Mouse (Mus musculus): ENCODE measurements around the gene Kcnk18. TPM values are rescaled to one million over a fixed set of nuclear protein-coding genes. Genes with fewer than 3 reads are reported as not detected.
A peak's percentile ranks its signal among the peaks of the same experiment; 100 is the strongest.

The Kcnk18 gene
- polyA plus RNA-seq, 1 experiment from 2014 or later: not detected

DNA sequence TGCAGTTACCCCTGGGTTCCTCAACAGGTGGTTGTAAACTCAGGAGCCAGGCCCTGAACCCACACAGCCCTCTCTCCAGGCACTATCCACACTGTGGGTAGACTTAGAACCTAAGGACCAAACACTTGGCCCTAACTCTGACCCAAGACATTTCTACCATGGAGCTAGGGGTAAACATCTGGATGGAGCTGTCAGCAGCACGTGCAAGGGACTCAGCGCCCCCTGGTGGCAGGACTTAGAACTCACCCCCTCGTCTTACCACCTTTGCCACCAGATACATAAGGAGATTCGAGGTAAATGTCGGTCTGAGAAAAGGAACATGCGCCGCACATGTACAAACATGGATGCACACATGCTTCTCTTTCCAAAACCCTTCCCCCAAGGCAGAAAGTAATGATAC lies 20.9 kb upstream of the Kcnk18 start:
- ATAC-seq (ENCODE audit: low FRiP score, low TSS enrichment) (no peak), DNase-seq (peak; percentile 57)
- Histone ChIP-seq H3K36me3 (ENCODE audit: control insufficient read depth, insufficient read depth, low read length) (no peaks in the 10 kb centered on the region), H3K9me3 (ENCODE audit: control insufficient read depth, low read length) (no peaks in the 10 kb centered on the region), H3K27me3 (ENCODE audit: control insufficient read depth, insufficient read depth, low read length) (peaks cover 48% of the 10 kb centered on the region), H3K4me3 (replicated peaks; ENCODE audit: low read depth, low read length) (no peak overlapping the region), H3K4me1 (ENCODE audit: control insufficient read depth, insufficient read depth, low read length) (no peaks in the 10 kb centered on the region), H3K27ac (replicated peaks; ENCODE audit: low read depth, low read length) (no peak overlapping the region), H3K4me2 (ENCODE audit: low read length) (no peak overlapping the region), H3K9ac (replicated peaks; ENCODE audit: low read length) (no peak overlapping the region)
- 44% methylated on average over 7 of the region's 7 CpGs for WGBS

DNA sequence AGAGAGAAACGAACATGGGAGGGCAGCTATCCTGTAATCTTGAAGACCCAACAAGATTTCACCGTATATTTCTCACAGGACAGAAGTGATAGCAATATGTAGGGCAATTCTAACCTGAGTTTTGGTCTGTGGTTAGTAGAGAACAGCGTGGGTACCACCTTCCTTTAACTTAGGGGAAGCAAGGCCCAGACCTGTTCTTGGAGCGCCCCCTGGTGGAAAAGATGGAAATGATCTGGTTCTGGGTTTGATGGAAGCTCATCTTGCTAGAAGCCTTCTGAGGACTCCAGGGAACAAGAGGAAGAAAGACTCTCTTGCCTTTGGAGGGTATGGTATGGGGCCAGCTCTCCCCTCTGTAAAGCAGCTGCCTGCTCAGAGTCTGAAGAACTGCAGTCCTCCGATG lies 10.5 kb upstream of the Kcnk18 start:
- Histone ChIP-seq H3K27ac (replicated peaks; ENCODE audit: low read depth, low read length) (no peak overlapping the region), H3K9ac (replicated peaks; ENCODE audit: low read length) (no peak overlapping the region), H3K4me1 (ENCODE audit: control insufficient read depth, insufficient read depth, low read length) (no peaks in the 10 kb centered on the region), H3K27me3 (ENCODE audit: control insufficient read depth, insufficient read depth, low read length) (0 out of 2 replicates have a peak, but pooled peaks cover 5% of the 10 kb centered on the region), H3K36me3 (ENCODE audit: control insufficient read depth, insufficient read depth, low read length) (no peaks in the 10 kb centered on the region), H3K4me3 (replicated peaks; ENCODE audit: low read depth, low read length) (no peak overlapping the region), H3K4me2 (ENCODE audit: low read length) (no peak overlapping the region), H3K9me3 (ENCODE audit: control insufficient read depth, low read length) (no peaks in the 10 kb centered on the region)
- ATAC-seq (ENCODE audit: low FRiP score, low TSS enrichment) (no peak), DNase-seq (peak; percentile 92)
- 25% methylated on average over 5 of the region's 5 CpGs for WGBS

DNA sequence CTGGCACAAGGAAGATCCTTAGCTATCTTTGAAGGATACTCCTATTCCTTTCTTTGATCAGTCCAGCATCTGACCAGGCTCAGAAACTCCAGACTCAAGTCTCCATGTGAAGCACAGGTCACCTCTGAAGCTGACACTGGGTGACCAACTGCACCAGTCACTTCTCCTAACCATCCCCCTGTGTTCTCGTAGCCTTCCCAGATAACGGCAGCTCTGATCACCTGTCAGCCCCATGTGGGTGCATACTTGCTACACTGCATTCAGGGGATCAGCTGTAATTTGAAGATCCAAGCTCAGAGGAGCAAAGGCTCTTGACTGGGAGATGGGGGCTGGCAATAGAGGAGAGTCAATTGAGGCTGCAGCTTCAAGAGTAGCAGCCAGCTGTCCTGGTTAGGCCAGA lies 10.0 kb upstream of the Kcnk18 start:
- no peaks in the 10 kb centered on the region for H3K9me3 ChIP-seq (ENCODE audit: control insufficient read depth, low read length)
- H3K9ac ChIP-seq (replicated peaks; ENCODE audit: low read length): no peak overlapping the region
- H3K27ac ChIP-seq (replicated peaks; ENCODE audit: low read depth, low read length): no peak overlapping the region
- 75% methylated on average over 2 of the region's 2 CpGs for WGBS
- no peak for DNase-seq
- H3K36me3 ChIP-seq (ENCODE audit: control insufficient read depth, insufficient read depth, low read length): no peaks in the 10 kb centered on the region
- no peak overlapping the region for H3K4me3 ChIP-seq (replicated peaks; ENCODE audit: low read depth, low read length)
- no peak for ATAC-seq (ENCODE audit: low FRiP score, low TSS enrichment)
- H3K4me2 ChIP-seq (ENCODE audit: low read length): no peak overlapping the region
- H3K27me3 ChIP-seq (ENCODE audit: control insufficient read depth, insufficient read depth, low read length): 0 out of 2 replicates have a peak, but pooled peaks cover 5% of the 10 kb centered on the region
- H3K4me1 ChIP-seq (ENCODE audit: control insufficient read depth, insufficient read depth, low read length): no peaks in the 10 kb centered on the region

DNA sequence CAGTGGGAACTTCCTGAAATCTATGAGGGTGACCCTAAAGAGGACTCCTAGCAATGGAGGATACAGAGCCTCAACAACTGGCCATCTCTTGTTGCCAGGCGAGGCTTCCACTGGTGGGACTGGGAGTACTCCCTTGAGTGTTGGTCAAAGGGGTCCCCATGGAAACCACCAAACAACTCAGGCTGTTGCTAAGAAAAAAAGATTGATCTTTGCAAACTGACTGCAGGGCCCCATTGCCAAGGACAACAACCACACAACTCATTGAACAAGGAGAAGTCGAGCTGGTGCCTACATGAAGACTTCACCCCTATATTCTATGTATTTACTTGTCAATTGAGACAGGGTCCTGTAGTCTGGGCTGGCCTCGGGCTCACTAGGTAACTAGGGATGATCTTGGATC lies 2.1 kb upstream of the Kcnk18 start:
- H3K27ac ChIP-seq (replicated peaks; ENCODE audit: low read depth, low read length): no peak overlapping the region
- DNase-seq (no peak), ATAC-seq (ENCODE audit: low FRiP score, low TSS enrichment) (no peak)
- no peak overlapping the region for H3K4me2 ChIP-seq (ENCODE audit: low read length)
- H3K9ac ChIP-seq (replicated peaks; ENCODE audit: low read length): no peak overlapping the region
- H3K36me3 ChIP-seq (ENCODE audit: control insufficient read depth, insufficient read depth, low read length): no peaks in the 10 kb centered on the region
- H3K4me1 ChIP-seq (ENCODE audit: control insufficient read depth, insufficient read depth, low read length): no peaks in the 10 kb centered on the region
- H3K4me3 ChIP-seq (replicated peaks; ENCODE audit: low read depth, low read length): no peak overlapping the region
- WGBS: 79% methylated on average over 3 of the region's 3 CpGs
- peaks cover 3% of the 10 kb centered on the region; the same call in 1 of the 2 replicates for H3K27me3 ChIP-seq (ENCODE audit: control insufficient read depth, insufficient read depth, low read length)
- no peaks in the 10 kb centered on the region for H3K9me3 ChIP-seq (ENCODE audit: control insufficient read depth, low read length)

DNA sequence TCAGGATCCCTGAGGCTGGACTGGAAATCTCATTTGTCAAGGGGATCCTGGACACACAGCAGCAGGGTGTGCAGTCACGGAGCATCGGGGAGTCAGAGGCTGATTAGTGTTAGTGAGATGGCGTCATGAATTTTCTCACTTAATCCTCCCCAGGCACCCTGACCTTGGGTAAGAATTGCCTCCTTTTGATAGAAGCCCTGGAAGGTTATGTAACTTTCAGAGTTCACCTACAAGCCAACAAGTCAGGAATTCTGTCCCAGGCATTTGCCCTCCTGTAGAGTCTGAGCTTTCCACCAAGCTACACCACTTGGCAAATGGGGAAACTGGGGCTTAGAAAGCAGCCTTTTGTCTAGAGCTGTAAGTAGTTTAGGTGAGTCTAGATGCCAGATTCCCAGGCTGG lies 2.1 kb downstream of the Kcnk18 start:
- no peak for DNase-seq

DNA sequence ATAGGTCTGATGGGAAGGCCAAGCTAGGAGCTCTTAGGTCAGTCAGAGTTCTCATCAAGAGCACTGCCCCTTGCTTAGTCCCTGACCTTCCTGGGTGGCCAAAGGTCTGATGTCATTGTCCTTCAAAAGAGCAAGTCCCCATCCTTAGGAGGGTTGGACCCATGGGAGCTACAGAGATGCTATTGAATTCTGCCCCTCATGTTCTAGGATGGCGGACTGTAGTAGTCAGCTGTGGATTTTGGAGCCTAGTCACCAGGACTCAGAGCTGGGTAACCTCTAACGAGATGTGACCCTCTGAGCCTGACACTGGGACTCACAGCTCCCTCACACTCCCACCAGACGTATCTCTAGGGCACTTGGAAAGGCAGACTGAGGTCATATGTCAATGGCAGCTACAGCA lies 9.4 kb downstream of the Kcnk18 start:
- no peak for DNase-seq
- WGBS: 76% methylated on average over 3 of the region's 3 CpGs
- no peaks in the 10 kb centered on the region for H3K27me3 ChIP-seq (ENCODE audit: control insufficient read depth, insufficient read depth, low read length)
- H3K36me3 ChIP-seq (ENCODE audit: control insufficient read depth, insufficient read depth, low read length): no peaks in the 10 kb centered on the region
- no peak for ATAC-seq (ENCODE audit: low FRiP score, low TSS enrichment)
- H3K4me3 ChIP-seq (replicated peaks; ENCODE audit: low read depth, low read length): no peak overlapping the region
- no peak overlapping the region for H3K4me2 ChIP-seq (ENCODE audit: low read length)
- H3K9ac ChIP-seq (replicated peaks; ENCODE audit: low read length): no peak overlapping the region
- no peaks in the 10 kb centered on the region for H3K4me1 ChIP-seq (ENCODE audit: control insufficient read depth, insufficient read depth, low read length)
- no peak overlapping the region for H3K27ac ChIP-seq (replicated peaks; ENCODE audit: low read depth, low read length)
- H3K9me3 ChIP-seq (ENCODE audit: control insufficient read depth, low read length): no peaks in the 10 kb centered on the region

More for the DNA sequence above, 2.1 kb downstream of the Kcnk18 start:
- WGBS: 26% methylated on average over 3 of the region's 3 CpGs
- H3K9me3 ChIP-seq (ENCODE audit: control insufficient read depth, low read length): no peaks in the 10 kb centered on the region
- no peak for ATAC-seq (ENCODE audit: low FRiP score, low TSS enrichment)
- H3K4me3 ChIP-seq (replicated peaks; ENCODE audit: low read depth, low read length): no peak overlapping the region
- no peak overlapping the region for H3K27ac ChIP-seq (replicated peaks; ENCODE audit: low read depth, low read length)
- peaks cover 3% of the 10 kb centered on the region; the same call in 1 of the 2 replicates for H3K27me3 ChIP-seq (ENCODE audit: control insufficient read depth, insufficient read depth, low read length)
- no peak overlapping the region for H3K4me2 ChIP-seq (ENCODE audit: low read length)
- H3K9ac ChIP-seq (replicated peaks; ENCODE audit: low read length): no peak overlapping the region
- H3K36me3 ChIP-seq (ENCODE audit: control insufficient read depth, insufficient read depth, low read length): no peaks in the 10 kb centered on the region
- H3K4me1 ChIP-seq (ENCODE audit: control insufficient read depth, insufficient read depth, low read length): no peaks in the 10 kb centered on the region

DNA sequence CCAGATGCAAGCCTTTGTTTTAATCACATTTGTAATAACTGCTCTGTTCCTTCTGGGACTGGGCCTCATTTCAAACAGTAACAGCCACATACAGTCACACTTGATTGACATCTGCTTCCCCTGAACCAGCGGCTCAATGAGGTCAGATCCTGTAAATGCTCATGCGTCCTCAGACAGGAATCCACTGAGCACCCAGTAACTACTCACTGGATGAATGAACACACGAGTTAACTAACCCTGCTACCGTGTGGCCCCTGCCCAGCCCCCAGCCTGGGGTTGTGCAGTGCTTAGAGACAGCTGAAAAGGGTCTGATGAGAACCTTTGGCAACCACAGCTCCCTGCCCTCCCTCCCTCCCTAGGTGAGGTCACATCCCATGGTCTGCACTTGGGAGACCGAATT lies 13.8 kb downstream of the Kcnk18 start:
- Histone ChIP-seq H3K27me3 (ENCODE audit: control insufficient read depth, insufficient read depth, low read length) (no peaks in the 10 kb centered on the region), H3K9ac (replicated peaks; ENCODE audit: low read length) (no peak overlapping the region), H3K27ac (replicated peaks; ENCODE audit: low read depth, low read length) (no peak overlapping the region), H3K4me3 (replicated peaks; ENCODE audit: low read depth, low read length) (no peak overlapping the region), H3K4me1 (ENCODE audit: control insufficient read depth, insufficient read depth, low read length) (no peaks in the 10 kb centered on the region), H3K4me2 (ENCODE audit: low read length) (no peak overlapping the region), H3K9me3 (ENCODE audit: control insufficient read depth, low read length) (no peaks in the 10 kb centered on the region), H3K36me3 (ENCODE audit: control insufficient read depth, insufficient read depth, low read length) (no peaks in the 10 kb centered on the region)
- ATAC-seq (ENCODE audit: low FRiP score, low TSS enrichment) (no peak), DNase-seq (no peak)
- 66% methylated on average over 5 of the region's 5 CpGs for WGBS

DNA sequence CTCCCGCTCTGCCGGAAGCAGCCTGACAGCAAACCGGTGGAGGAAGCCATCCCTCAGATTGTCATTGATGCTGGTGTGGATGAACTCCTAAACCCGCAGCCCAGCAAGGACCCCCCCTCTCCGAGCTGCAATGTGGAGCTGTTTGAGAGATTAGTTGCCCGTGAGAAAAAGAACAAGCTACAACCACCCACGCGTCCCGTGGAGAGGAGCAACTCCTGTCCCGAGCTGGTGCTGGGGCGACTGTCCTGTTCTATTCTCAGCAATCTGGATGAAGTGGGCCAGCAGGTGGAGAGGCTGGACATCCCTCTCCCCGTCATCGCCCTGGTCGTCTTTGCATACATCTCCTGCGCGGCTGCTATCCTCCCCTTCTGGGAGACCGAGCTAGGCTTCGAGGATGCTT lies 16.0 kb downstream of the Kcnk18 start:
- H3K27ac ChIP-seq (replicated peaks; ENCODE audit: low read depth, low read length): no peak overlapping the region
- H3K9ac ChIP-seq (replicated peaks; ENCODE audit: low read length): no peak overlapping the region
- no peak overlapping the region for H3K4me2 ChIP-seq (ENCODE audit: low read length)
- no peaks in the 10 kb centered on the region for H3K27me3 ChIP-seq (ENCODE audit: control insufficient read depth, insufficient read depth, low read length)
- DNase-seq: no peak
- H3K4me3 ChIP-seq (replicated peaks; ENCODE audit: low read depth, low read length): no peak overlapping the region
- H3K4me1 ChIP-seq (ENCODE audit: control insufficient read depth, insufficient read depth, low read length): no peaks in the 10 kb centered on the region
- no peak for ATAC-seq (ENCODE audit: low FRiP score, low TSS enrichment)
- no peaks in the 10 kb centered on the region for H3K36me3 ChIP-seq (ENCODE audit: control insufficient read depth, insufficient read depth, low read length)
- 92% methylated on average over 18 of the region's 18 CpGs for WGBS
- no peaks in the 10 kb centered on the region for H3K9me3 ChIP-seq (ENCODE audit: control insufficient read depth, low read length)

DNA sequence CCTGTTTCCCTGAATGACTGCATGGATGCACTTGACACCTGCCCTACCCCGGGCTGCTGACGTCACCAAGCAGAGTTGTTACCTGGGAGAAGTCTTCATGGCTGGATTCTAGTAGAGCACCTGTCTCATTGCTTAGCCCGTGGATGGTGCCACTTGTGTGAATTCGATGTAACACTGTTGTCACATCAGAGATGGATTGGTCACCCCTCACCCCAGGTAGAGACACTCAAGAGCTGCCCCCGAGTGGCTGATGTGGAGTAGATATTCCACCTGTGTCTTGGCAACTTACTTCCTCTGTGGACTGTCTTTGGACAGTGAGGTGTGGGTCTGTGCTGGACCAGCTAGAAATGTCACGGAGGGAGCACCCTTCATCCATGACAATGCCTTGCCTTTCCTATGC lies 17.0 kb downstream of the Kcnk18 start:
- Histone ChIP-seq H3K27ac (replicated peaks; ENCODE audit: low read depth, low read length) (no peak overlapping the region), H3K4me1 (ENCODE audit: control insufficient read depth, insufficient read depth, low read length) (no peaks in the 10 kb centered on the region), H3K4me2 (ENCODE audit: low read length) (no peak overlapping the region), H3K9ac (replicated peaks; ENCODE audit: low read length) (no peak overlapping the region), H3K4me3 (replicated peaks; ENCODE audit: low read depth, low read length) (no peak overlapping the region), H3K9me3 (ENCODE audit: control insufficient read depth, low read length) (no peaks in the 10 kb centered on the region), H3K36me3 (ENCODE audit: control insufficient read depth, insufficient read depth, low read length) (no peaks in the 10 kb centered on the region), H3K27me3 (ENCODE audit: control insufficient read depth, insufficient read depth, low read length) (no peaks in the 10 kb centered on the region)
- DNase-seq (no peak), ATAC-seq (ENCODE audit: low FRiP score, low TSS enrichment) (no peak)
- WGBS: 83% methylated on average over 6 of the region's 6 CpGs
